Mouse (Mus musculus): Measurements from ENCODE around the gene Kif13a. TPM values are rescaled to one million over a fixed set of nuclear protein-coding genes. Genes with fewer than 3 reads are reported as not detected.

Kif13a gene
- polyA plus RNA-seq, 1 experiment from 2014 or later: 12.1 TPM

DNA sequence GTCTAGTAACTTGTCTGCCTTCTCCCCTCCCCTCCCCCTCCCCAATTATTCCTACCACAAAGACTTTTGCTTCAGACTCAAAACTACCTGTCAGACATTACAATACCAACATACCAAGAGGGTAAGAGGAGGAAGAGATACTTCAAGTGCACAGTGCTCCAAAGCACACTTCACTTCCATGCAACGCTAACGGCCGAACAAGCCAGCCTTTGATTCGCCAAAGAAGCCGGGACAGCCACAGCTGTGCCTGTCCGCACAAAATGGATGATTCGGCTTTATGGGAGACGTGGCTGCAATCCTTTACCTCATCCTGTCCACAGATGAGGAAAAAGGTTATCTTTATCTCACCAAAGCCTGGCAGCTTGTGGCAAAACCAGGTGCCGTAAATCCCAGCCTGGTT, 84.2 kb downstream of the Kif13a start:
- Histone ChIP-seq H3K4me3 (no peak overlapping the region), H3K36me3 (no peaks in the 10 kb centered on the region), H3K9ac (no peak overlapping the region), H3K9me3 (no peaks in the 10 kb centered on the region), H3K4me2 (no peak overlapping the region), H3K4me1 (replicated peaks) (peaks cover 13% of the 10 kb centered on the region), H3K27ac (replicated peaks) (no peak overlapping the region), H3K27me3 (no peaks in the 10 kb centered on the region)
- no peak for ATAC-seq (ENCODE audit: low read depth)
- 65% methylated on average over 9 of the region's 9 CpGs for WGBS

DNA sequence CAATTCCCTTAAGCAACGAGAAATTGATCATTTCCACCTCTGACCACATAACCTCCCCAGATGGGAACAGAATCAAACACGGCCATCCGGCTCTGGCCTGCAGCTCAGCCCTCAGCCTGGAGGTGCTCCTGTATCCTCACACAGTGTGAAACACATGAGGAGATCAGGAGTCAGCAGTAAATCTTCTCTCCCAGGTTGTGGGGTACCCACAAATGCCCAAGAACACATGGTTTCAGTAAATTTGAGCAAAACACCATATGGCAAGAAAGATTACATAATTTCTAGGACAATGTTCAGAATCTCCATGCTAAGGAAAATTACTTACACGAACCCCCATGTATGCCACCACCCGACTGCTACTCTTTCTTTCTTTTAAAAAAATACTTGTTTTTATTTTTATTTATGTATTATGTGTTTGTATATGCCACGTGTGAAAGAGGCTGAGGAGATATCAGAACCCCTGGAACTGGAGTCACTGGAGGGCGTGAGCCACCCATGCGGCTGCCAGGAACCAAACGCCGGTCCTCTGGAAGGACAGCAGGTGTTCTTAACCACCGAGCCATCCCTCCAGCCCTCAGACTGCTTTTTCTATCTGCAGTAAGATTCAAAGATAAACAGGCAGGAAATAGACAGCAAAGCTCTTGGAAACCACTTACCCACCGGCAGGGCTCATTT, 85.0 kb downstream of the Kif13a start:
- Histone ChIP-seq H3K27ac (replicated peaks) (no peak overlapping the region), H3K4me1 (replicated peaks) (peaks cover 21% of the 10 kb centered on the region), H3K36me3 (no peaks in the 10 kb centered on the region), H3K4me2 (no peak overlapping the region), H3K27me3 (no peaks in the 10 kb centered on the region), H3K9me3 (no peaks in the 10 kb centered on the region), H3K4me3 (no peak overlapping the region), H3K9ac (no peak overlapping the region)
- 80% methylated on average over 12 of the region's 12 CpGs for WGBS
- no peak for ATAC-seq (ENCODE audit: low read depth)

DNA sequence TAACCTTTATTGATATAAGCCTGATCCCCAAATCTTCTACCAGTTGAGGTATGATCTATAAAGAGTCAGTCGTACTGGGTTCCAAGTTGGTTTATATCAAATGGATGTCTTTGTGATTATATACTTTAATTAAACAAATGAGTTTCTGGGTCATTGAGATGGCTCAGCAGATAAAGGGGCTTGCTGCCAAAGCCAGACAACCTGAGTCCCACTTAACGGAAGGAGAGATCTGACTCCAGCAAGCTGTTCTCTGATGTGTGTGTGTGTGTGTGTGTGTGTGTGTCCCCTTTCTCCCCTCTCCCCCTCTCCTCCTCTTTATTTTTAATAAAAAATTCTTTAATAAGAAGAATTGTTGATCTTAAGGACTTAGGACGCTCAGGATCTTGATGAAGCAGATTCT, 86.0 kb downstream of the Kif13a start:
- Histone ChIP-seq H3K27ac (replicated peaks) (no peak overlapping the region), H3K36me3 (no peaks in the 10 kb centered on the region), H3K9ac (no peak overlapping the region), H3K27me3 (no peaks in the 10 kb centered on the region), H3K4me1 (replicated peaks) (peaks cover 28% of the 10 kb centered on the region), H3K4me2 (no peak overlapping the region), H3K9me3 (no peaks in the 10 kb centered on the region), H3K4me3 (no peak overlapping the region)
- no peak for ATAC-seq (ENCODE audit: low read depth)
- WGBS: 84% methylated on average over 3 of the region's 3 CpGs

DNA sequence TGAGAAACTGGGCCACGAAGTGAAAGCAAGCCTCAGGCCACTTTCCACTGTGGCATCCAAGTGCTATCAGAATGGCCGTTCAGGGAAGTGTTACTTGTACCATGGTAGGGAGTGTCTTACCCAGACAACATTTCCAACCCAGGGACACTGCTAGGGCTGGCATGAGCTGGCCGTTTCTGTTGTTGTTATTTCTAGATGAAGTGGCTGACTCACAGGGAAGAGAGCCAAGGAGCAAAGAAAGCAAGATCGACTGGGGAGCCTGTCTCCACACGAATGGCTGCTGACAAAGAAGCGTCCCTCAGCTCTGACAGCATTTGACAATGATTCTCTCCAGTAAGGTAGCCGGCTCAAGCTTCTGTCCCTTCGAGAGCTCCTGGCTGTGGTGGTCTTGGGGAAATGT, 87.5 kb downstream of the Kif13a start:
- Histone ChIP-seq H3K9me3 (no peaks in the 10 kb centered on the region), H3K4me2 (no peak overlapping the region), H3K4me1 (replicated peaks) (peaks cover 28% of the 10 kb centered on the region), H3K9ac (no peak overlapping the region), H3K4me3 (no peak overlapping the region), H3K36me3 (no peaks in the 10 kb centered on the region), H3K27me3 (no peaks in the 10 kb centered on the region), H3K27ac (replicated peaks) (no peak overlapping the region)
- no peak for ATAC-seq (ENCODE audit: low read depth)
- 88% methylated on average over 8 of the region's 8 CpGs for WGBS

DNA sequence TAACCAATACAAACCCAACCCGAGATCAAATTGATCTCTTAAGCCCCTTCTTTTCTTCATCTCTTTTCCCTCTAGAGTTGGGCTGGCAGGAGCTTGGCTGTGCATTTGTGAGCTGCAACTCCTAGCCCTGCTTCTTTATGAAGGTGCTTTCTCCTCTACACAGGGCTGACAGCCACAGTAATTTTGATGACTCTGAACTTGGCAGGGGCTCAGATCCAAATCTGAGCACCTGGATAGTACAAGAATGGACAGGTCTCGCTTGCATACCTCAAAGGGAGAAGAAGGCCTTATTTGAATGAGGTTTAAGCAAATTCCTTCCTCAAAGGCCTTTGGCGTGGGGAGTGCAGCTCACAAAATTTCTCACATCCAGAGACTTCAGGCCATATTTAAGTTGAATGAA, 88.0 kb downstream of the Kif13a start:
- no peak overlapping the region for H3K9ac ChIP-seq
- H3K9me3 ChIP-seq: no peaks in the 10 kb centered on the region

DNA sequence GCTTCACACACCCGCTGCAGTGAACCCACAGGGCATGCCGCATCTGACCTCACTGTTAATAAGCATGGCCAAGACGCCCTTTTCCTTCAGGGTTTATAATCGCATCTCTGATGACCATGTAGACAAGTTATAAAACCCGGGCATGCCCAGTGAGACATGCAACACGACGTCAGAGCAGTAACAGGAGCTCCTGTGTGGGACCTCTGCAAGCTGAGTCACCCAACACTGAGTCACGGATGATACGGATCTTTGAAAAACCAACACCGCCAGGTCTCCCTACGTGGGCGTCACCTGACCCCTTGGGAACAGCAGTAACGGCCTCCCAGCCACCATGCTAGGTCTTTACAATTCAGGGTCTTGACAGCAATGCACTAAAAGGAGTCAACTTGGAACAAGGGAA, 89.0 kb downstream of the Kif13a start:
- Histone ChIP-seq H3K4me1 (replicated peaks) (peaks cover 24% of the 10 kb centered on the region), H3K4me3 (no peak overlapping the region), H3K9me3 (no peaks in the 10 kb centered on the region), H3K36me3 (no peaks in the 10 kb centered on the region; the same call in 1 of the 2 replicates), H3K27me3 (no peaks in the 10 kb centered on the region), H3K27ac (replicated peaks) (peak overlapping the region; percentile 77), H3K9ac (no peak overlapping the region), H3K4me2 (no peak overlapping the region)
- no peak for ATAC-seq (ENCODE audit: low read depth)
- WGBS: 85% methylated on average over 13 of the region's 13 CpGs

More for the DNA sequence above, 88.0 kb downstream of the Kif13a start:
- ATAC-seq (ENCODE audit: low read depth): no peak
- Histone ChIP-seq H3K36me3 (no peaks in the 10 kb centered on the region), H3K4me2 (no peak overlapping the region), H3K27ac (replicated peaks) (no peak overlapping the region), H3K27me3 (no peaks in the 10 kb centered on the region), H3K4me1 (replicated peaks) (peaks cover 28% of the 10 kb centered on the region), H3K4me3 (no peak overlapping the region)
- 96% methylated on average over 3 of the region's 3 CpGs for WGBS

DNA sequence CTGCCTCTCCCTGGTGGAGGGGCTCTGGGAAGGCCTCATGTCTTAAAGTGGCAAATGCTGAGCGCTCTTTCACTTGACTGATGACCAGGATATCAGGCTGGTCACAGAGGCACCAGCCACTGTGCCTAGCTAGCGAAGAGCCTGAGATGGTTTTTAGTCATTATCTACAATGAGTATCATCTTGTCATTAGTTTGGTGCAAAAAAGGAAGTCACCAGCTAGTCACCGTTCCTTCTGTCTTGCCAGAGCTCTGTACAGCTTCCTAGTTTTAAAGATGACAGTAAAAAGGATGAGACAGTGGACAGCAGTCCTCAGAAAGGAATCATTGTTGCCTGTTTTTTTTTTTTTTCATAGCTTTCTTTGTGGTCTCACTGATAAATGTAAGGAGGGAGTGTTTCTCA, 90.4 kb downstream of the Kif13a start:
- Histone ChIP-seq H3K9me3 (no peaks in the 10 kb centered on the region), H3K4me3 (no peak overlapping the region), H3K36me3 (no peaks in the 10 kb centered on the region; the same call in 1 of the 2 replicates), H3K27ac (replicated peaks) (peak overlapping the region; percentile 77), H3K4me1 (replicated peaks) (peaks cover 19% of the 10 kb centered on the region), H3K9ac (no peak overlapping the region), H3K27me3 (no peaks in the 10 kb centered on the region), H3K4me2 (no peak overlapping the region)
- WGBS: 88% methylated on average over 3 of the region's 3 CpGs
- ATAC-seq (ENCODE audit: low read depth): no peak

DNA sequence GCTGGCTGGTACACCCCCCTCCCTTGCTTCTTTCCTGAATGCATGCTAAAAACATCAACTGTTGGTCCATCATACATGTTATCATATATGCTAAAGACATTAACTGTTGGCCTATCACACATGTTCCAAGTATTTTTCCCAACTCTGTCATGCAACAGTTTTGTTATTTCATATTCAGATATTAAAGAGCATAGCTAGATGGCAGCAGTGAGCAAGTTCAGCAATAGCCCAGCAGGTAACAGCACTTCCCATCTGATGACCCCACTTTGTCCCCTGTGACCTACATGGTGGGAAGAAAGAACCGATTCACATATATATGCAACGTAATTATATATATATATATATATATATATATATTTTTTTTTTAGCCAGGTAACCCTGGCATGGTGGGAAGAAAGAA, 91.1 kb downstream of the Kif13a start:
- Histone ChIP-seq H3K27ac (replicated peaks) (no peak overlapping the region), H3K27me3 (no peaks in the 10 kb centered on the region), H3K9ac (no peak overlapping the region), H3K4me2 (no peak overlapping the region), H3K4me1 (replicated peaks) (peaks cover 19% of the 10 kb centered on the region), H3K36me3 (no peaks in the 10 kb centered on the region; the same call in 1 of the 2 replicates), H3K9me3 (no peaks in the 10 kb centered on the region), H3K4me3 (no peak overlapping the region)
- WGBS: 73% methylated on average over 2 of the region's 2 CpGs
- ATAC-seq (ENCODE audit: low read depth): no peak

DNA sequence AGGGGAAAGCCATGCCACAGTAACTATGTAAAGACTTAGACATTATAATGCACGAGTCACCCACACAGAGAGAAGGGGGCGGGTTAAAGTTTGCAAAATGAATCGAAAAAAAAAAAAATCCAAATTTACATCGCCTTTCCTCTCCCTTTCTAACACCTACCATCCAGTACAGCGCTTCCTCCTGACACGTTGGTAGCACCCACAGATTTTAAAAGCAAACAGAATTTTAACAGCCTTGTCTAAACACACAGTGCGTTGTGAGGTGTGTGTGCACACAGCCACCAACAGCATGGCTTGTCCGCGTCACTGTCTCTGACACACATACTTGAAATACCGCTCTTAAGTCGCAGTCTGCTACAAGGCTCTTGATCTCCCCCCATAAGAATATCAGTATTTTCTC, 94.3 kb downstream of the Kif13a start:
- Histone ChIP-seq H3K9me3 (peaks cover 15% of the 10 kb centered on the region), H3K27ac (replicated peaks) (no peak overlapping the region), H3K4me2 (no peak overlapping the region), H3K4me1 (replicated peaks) (peaks cover 14% of the 10 kb centered on the region), H3K9ac (no peak overlapping the region), H3K27me3 (no peaks in the 10 kb centered on the region), H3K36me3 (peaks cover 23% of the 10 kb centered on the region), H3K4me3 (no peak overlapping the region)
- ATAC-seq (ENCODE audit: low read depth): no peak
- 95% methylated on average over 11 of the region's 11 CpGs for WGBS

DNA sequence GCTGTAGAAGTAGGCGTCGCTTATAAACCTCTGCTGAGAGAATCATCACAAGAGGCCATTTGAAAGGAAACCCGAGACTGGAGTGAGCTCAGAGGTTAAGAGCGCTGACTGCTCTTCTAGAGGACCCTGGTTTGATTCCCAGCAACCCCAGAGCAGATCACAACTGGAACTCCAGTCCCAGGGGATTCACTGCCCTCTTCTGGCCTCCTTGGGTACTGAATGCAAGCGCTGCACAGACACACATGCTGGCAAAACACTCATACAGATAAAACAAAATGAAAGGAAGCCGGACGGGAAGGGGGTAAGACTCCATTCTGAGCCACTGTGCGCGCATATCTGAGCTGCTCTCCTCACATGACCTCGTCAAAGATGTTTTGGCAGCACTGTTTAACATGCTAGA, 94.9 kb downstream of the Kif13a start:
- peaks cover 29% of the 10 kb centered on the region for H3K36me3 ChIP-seq
- 94% methylated on average over 10 of the region's 10 CpGs for WGBS
- no peak overlapping the region for H3K27ac ChIP-seq (replicated peaks)
- H3K4me3 ChIP-seq: no peak overlapping the region
- no peak overlapping the region for H3K9ac ChIP-seq
- H3K9me3 ChIP-seq: peaks cover 15% of the 10 kb centered on the region
- H3K4me2 ChIP-seq: no peak overlapping the region
- H3K27me3 ChIP-seq: no peaks in the 10 kb centered on the region
- H3K4me1 ChIP-seq (replicated peaks): peaks cover 9% of the 10 kb centered on the region
- no peak for ATAC-seq (ENCODE audit: low read depth)

DNA sequence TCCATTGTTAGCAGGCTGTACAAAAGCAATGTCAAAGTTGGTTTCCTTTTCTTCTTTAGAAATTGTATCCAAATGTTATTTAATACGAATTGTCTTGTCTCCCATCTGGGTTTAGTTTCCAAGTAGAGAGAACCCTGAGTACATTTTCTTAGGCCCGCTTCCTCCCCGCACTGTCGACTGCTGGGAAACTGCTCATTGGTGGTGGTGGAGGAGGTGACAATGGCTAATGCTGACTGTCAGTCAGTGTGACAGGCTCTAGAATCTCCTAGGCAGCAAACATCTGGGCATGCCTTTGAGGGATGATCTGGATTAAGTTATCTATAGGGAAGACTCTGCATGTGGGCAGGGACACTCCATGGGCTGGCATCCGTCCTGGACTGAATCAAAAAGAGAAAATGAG, 96.1 kb downstream of the Kif13a start:
- H3K27ac ChIP-seq (replicated peaks): no peak overlapping the region
- H3K4me1 ChIP-seq (replicated peaks): no peaks in the 10 kb centered on the region
- no peak for ATAC-seq (ENCODE audit: low read depth)
- WGBS: 97% methylated on average over 5 of the region's 5 CpGs
- H3K9me3 ChIP-seq: peaks cover 15% of the 10 kb centered on the region
- H3K4me2 ChIP-seq: no peak overlapping the region
- H3K27me3 ChIP-seq: no peaks in the 10 kb centered on the region
- peaks cover 40% of the 10 kb centered on the region for H3K36me3 ChIP-seq
- H3K4me3 ChIP-seq: no peak overlapping the region
- H3K9ac ChIP-seq: no peak overlapping the region

DNA sequence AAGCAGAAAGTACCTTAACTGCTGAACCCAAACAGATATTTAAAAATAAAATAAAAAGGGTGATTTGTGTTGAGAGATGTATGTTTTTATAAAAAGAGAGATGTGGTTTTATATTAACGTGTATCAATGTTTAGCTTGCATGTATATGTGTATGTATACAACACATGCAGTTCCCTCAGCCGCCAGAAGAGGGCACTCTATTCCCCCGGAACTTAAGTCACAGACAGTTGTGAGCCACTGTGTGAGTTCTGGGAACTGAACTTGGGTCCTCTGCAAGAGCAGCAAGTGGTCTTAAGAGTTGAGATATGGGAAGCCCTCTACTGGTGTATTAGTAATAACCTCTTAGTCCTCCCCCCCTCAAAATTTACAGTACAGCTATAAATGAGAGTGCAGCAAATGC, 96.7 kb downstream of the Kif13a start:
- Histone ChIP-seq H3K27ac (replicated peaks) (no peak overlapping the region), H3K4me3 (no peak overlapping the region), H3K4me1 (replicated peaks) (no peaks in the 10 kb centered on the region), H3K9me3 (peaks cover 15% of the 10 kb centered on the region), H3K27me3 (no peaks in the 10 kb centered on the region), H3K4me2 (no peak overlapping the region), H3K36me3 (peaks cover 40% of the 10 kb centered on the region), H3K9ac (no peak overlapping the region)
- no peak for ATAC-seq (ENCODE audit: low read depth)
- WGBS: 68% methylated on average over 3 of the region's 3 CpGs

DNA sequence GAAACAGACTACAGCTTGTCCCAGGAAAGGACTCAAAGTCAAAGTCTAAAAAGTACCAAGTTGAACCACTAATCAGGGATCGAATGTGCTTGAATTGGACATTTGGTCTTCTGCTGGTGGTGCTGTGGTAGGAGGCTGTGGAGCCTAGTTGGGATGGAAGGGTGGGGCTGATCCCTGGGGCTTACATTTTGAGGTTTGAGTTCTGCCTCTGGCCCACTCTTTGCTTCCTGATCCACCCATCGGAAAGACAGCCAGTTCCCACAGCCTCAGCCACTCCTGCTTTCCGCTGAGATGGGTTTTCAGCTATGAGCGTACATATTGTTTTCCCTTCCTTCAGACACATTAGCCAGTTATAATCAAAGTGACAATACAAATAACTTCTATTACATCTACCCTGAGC, 106.4 kb downstream of the Kif13a start:
- no peak for ATAC-seq (ENCODE audit: low read depth)
- Histone ChIP-seq H3K9me3 (no peaks in the 10 kb centered on the region), H3K27me3 (no peaks in the 10 kb centered on the region), H3K27ac (replicated peaks) (no peak overlapping the region), H3K4me1 (replicated peaks) (peaks cover 16% of the 10 kb centered on the region), H3K9ac (no peak overlapping the region), H3K4me3 (no peak overlapping the region), H3K4me2 (no peak overlapping the region), H3K36me3 (peaks cover 40% of the 10 kb centered on the region)
- WGBS: 95% methylated on average over 4 of the region's 4 CpGs
